Mouse (Mus musculus) stomach, embryonic 16.5 days (tissue): ENCODE results near the gene Tex45. TPM values are rescaled to one million over a fixed set of nuclear protein-coding genes. Genes with fewer than 3 reads are reported as not detected.

ENCODE experiments used
- ATAC-seq: fragments of 200-750 bp; cut with Nextera tagmentation; 2 replicates; pipeline ENCODE4 v1.8.0; 2017; ENCODE audit warnings: moderate number of reproducible peaks, moderate TSS enrichment; ENCODE audit not compliant: insufficient read depth, low FRiP score
- H3K27ac ChIP-seq: fragments of 300-500 bp; sonication (generic); 2 replicates; pipeline ENCODE4 v1.5.1; 2014; ENCODE audit warnings: low read length
- H3K27me3 ChIP-seq: fragments of 300-500 bp; sonication (generic); 2 replicates; pipeline ENCODE4 v1.6.1; 2014; ENCODE audit warnings: low read length, control low read depth, mixed read lengths; ENCODE audit not compliant: control insufficient read depth, insufficient read depth
- H3K36me3 ChIP-seq: fragments of 300-500 bp; sonication (generic); 2 replicates; pipeline ENCODE4 v1.6.1; 2014; ENCODE audit warnings: low read length; ENCODE audit not compliant: control insufficient read depth, insufficient read depth
- H3K4me1 ChIP-seq: fragments of 300-500 bp; sonication (generic); 2 replicates; pipeline ENCODE4 v1.6.1; 2014; ENCODE audit warnings: low read length, control low read depth, mixed read lengths; ENCODE audit not compliant: control insufficient read depth, insufficient read depth
- H3K4me2 ChIP-seq: fragments of 300-500 bp; sonication (generic); 2 replicates; pipeline ENCODE4 v1.6.1; 2014; ENCODE audit warnings: low read depth, low read length, mixed read lengths
- H3K4me3 ChIP-seq: fragments of 300-500 bp; sonication (generic); replicated peaks from 2 replicates; pipeline ENCODE4 v1.5.1; 2014; ENCODE audit warnings: mild to moderate bottlenecking, low read length
- H3K9ac ChIP-seq: fragments of 300-500 bp; sonication (generic); 2 replicates; pipeline ENCODE4 v1.6.1; 2014; ENCODE audit warnings: low read length
- H3K9me3 ChIP-seq: fragments of 300-500 bp; sonication (generic); replicated peaks from 2 replicates; pipeline ENCODE4 v1.6.1; 2016; ENCODE audit warnings: low read length, control low read depth; ENCODE audit not compliant: control insufficient read depth
- WGBS: fragments of 180-500 bp; shearing (Covaris S2); extraction: QIAGEN DNeasy Blood & Tissue Kit; methylation state at CpG from one replicate; pipeline ENCODE4 v1.1.7; 2014; 5-methylcytosine and 5-hydroxymethylcytosine counted together
- polyA plus RNA-seq: library from polyadenylated mRNA; unstranded; fragments of >200 nt; fragmentation: Nextera tagmentation; extraction: Ambion mirVana; gene quantifications from 2 replicates; pipeline ENCODE4 v1.2.1, GENCODE M21; 2015

Tex45 gene
- polyA plus RNA-seq, 1 experiment from 2014 or later: not detected

- Histone ChIP-seq H3K4me3 (no peak overlapping the region), H3K27ac (no peak overlapping the region), H3K4me2 (no peak overlapping the region), H3K9me3 (no peaks in the 10 kb centered on the region), H3K36me3 (peaks cover 22% of the 10 kb centered on the region), H3K27me3 (no peaks in the 10 kb centered on the region), H3K4me1 (peaks cover 11% of the 10 kb centered on the region), H3K9ac (no peak overlapping the region)
- ATAC-seq: no peak
- WGBS: 91% methylated on average over 15 of the region's 15 CpGs
Measured at GRCm38 (mm10) chr8:3496428-3496748, 25.7 kb downstream of the Tex45 start.

GRCm38 (mm10) chr8:3498583-3498982 lies 27.9 kb downstream of the Tex45 start:
- H3K9me3 ChIP-seq: no peaks in the 10 kb centered on the region
- ATAC-seq: no peak
- H3K4me1 ChIP-seq: peaks cover 20% of the 10 kb centered on the region
- no peak overlapping the region for H3K4me3 ChIP-seq
- WGBS: 81% methylated on average over 3 of the region's 3 CpGs
- H3K9ac ChIP-seq: no peak overlapping the region
- H3K27me3 ChIP-seq: no peaks in the 10 kb centered on the region
- peaks cover 22% of the 10 kb centered on the region for H3K36me3 ChIP-seq
- H3K27ac ChIP-seq: no peak overlapping the region
- H3K4me2 ChIP-seq: no peak overlapping the region

- no peaks in the 10 kb centered on the region for H3K27me3 ChIP-seq
- peak overlapping the region; percentile 86 for H3K9ac ChIP-seq
- peaks cover 16% of the 10 kb centered on the region for H3K4me1 ChIP-seq
- H3K4me2 ChIP-seq: peak overlapping the region; percentile 95
- H3K36me3 ChIP-seq: peaks cover 19% of the 10 kb centered on the region
- H3K9me3 ChIP-seq: no peaks in the 10 kb centered on the region
- H3K4me3 ChIP-seq: peak overlapping the region; percentile 85
- H3K27ac ChIP-seq: peak overlapping the region; percentile 96
- WGBS: 6% methylated on average over 8 of the region's 8 CpGs
- no peak for ATAC-seq
Measured at GRCm38 (mm10) chr8:3499751-3500150, 29.1 kb downstream of the Tex45 start.

- Histone ChIP-seq H3K27me3 (no peaks in the 10 kb centered on the region), H3K36me3 (peaks cover 12% of the 10 kb centered on the region), H3K4me2 (peak within 1 kb of the TSS; percentile 95), H3K9me3 (no peaks in the 10 kb centered on the region), H3K4me3 (peak within 1 kb of the TSS; percentile 85), H3K4me1 (peaks cover 16% of the 10 kb centered on the region), H3K27ac (peak within 1 kb of the TSS; percentile 96), H3K9ac (peak within 1 kb of the TSS; percentile 91)
- ATAC-seq: peak; percentile 92
- WGBS: under 1% methylated on average over 70 of the region's 70 CpGs
Measured at GRCm38 (mm10) chr8:3500235-3501090, 29.8 kb downstream of the Tex45 start, which contains the start of gene Mcoln1. Gene Mcoln1, plus strand, starts transcription at chr8:3500457.

- no peak overlapping the region for H3K4me2 ChIP-seq
- WGBS: 66% methylated on average over 4 of the region's 4 CpGs
Measured at GRCm38 (mm10) chr8:3502217-3502616, 31.6 kb downstream of the Tex45 start.

GRCm38 (mm10) chr8:3507979-3508754 lies 37.5 kb downstream of the Tex45 start:
- Histone ChIP-seq H3K27me3 (no peaks in the 10 kb centered on the region), H3K36me3 (peaks cover 9% of the 10 kb centered on the region; the same call in 1 of the 2 replicates), H3K4me2 (no peak overlapping the region), H3K9ac (no peak overlapping the region), H3K9me3 (no peaks in the 10 kb centered on the region), H3K27ac (no peak overlapping the region), H3K4me1 (no peaks in the 10 kb centered on the region), H3K4me3 (no peak overlapping the region)
- 84% methylated on average over 6 of the region's 6 CpGs for WGBS
- ATAC-seq: peak; percentile 28; the same call in 1 of the 2 replicates

More at GRCm38 (mm10) chr8:3502217-3502616, 31.6 kb downstream of the Tex45 start:
- Histone ChIP-seq H3K4me1 (peaks cover 16% of the 10 kb centered on the region), H3K4me3 (no peak overlapping the region), H3K9me3 (no peaks in the 10 kb centered on the region), H3K9ac (no peak overlapping the region), H3K36me3 (peaks cover 4% of the 10 kb centered on the region; the same call in 1 of the 2 replicates), H3K27ac (no peak overlapping the region), H3K27me3 (no peaks in the 10 kb centered on the region)
- no peak for ATAC-seq

GRCm38 (mm10) chr8:3514681-3515247 lies 44.1 kb downstream of the Tex45 start:
- peaks cover 6% of the 10 kb centered on the region; the same call in 1 of the 2 replicates for H3K4me1 ChIP-seq
- peak overlapping the region; percentile 77 for H3K4me3 ChIP-seq
- peaks cover 2% of the 10 kb centered on the region; the same call in 1 of the 2 replicates for H3K36me3 ChIP-seq
- H3K27me3 ChIP-seq: no peaks in the 10 kb centered on the region
- no peak for ATAC-seq
- WGBS: 34% methylated on average over 13 of the region's 13 CpGs
- H3K9me3 ChIP-seq: no peaks in the 10 kb centered on the region
- peak overlapping the region; percentile 66 for H3K9ac ChIP-seq
- H3K27ac ChIP-seq: no peak overlapping the region
- H3K4me2 ChIP-seq: peak overlapping the region; percentile 95

GRCm38 (mm10) chr8:3515260-3515671 lies 44.6 kb downstream of the Tex45 start, which contains the start of gene Pnpla6:
Gene Pnpla6, plus strand, starts transcription at chr8:3515384.
- peak; percentile 75 for ATAC-seq
- Histone ChIP-seq H3K27me3 (no peaks in the 10 kb centered on the region), H3K9me3 (no peaks in the 10 kb centered on the region), H3K4me1 (peaks cover 6% of the 10 kb centered on the region; the same call in 1 of the 2 replicates), H3K36me3 (no peaks in the 10 kb centered on the region), H3K4me2 (peak within 1 kb of the TSS; percentile 95), H3K27ac (peak within 1 kb of the TSS; percentile 86), H3K9ac (peak within 1 kb of the TSS; percentile 80), H3K4me3 (peak within 1 kb of the TSS; percentile 77)
- WGBS: under 1% methylated on average over 25 of the region's 25 CpGs
